Mouse (Mus musculus): ENCODE results near the gene Gm20388.

The Gm20388 gene

GRCm38 (mm10) chr8:120565151-120565711, 654.6 kb downstream of the Gm20388 start:
- peak; percentile 42 for DNase-seq (ENCODE audit: low spot score)

- peak; percentile 68 for DNase-seq (ENCODE audit: low spot score)
Observed at GRCm38 (mm10) chr8:120566681-120567080, 656.0 kb downstream of the Gm20388 start.

- DNase-seq (ENCODE audit: low spot score): no peak
Observed at GRCm38 (mm10) chr8:120567731-120568130, 657.1 kb downstream of the Gm20388 start.

DNA sequence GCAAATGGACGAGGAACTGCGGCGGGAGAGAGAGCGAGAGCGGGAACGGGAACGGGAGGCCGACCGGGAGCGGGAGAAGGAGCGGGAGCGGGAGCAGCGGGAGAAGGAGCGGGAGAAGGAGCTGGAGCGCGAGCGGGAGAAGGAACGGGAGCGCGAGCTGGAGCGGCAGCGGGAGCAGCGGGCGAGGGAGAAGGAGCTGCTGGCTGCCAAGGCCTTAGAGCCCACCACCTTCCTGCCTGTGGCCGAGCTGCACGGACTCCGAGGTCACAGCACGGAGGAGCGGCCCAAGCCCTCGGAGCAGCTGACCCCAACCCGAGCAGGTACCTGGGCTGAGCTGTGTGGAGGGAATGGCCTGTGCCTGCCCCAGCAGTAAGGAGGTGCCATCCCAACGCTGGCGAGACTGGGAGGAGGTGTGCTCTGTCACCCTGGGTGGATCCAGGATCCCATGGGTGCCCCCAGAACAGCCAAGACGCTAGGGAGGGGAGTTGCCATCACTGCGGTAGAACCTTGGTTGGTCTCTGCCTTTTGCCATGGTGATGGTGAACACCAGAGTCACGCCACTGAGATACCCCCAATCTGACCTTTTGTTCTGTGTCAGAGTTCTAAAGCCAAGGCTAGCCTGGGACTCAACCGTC, 657.6 kb downstream of the Gm20388 start:
- no peak for DNase-seq (ENCODE audit: low spot score)

DNA sequence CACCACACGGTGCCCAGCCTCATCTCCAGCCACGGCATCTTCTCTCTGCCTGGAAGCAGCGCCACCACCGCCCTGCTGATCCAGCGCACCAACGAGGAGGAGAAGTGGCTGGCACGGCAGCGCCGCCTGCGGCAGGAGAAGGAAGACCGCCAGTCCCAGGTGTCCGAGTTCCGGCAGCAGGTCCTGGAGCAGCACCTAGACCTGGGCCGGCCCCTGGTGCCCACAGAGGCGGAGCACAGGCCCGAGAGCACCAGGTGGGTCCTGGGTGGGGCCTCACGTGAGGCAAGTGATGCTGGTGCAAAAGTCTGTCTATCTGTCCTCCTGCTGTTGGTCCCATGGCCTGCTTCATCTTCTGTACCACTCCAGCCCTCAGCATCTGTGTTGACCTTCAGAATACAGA, 658.5 kb downstream of the Gm20388 start:
- no peak for DNase-seq (ENCODE audit: low spot score)

DNA sequence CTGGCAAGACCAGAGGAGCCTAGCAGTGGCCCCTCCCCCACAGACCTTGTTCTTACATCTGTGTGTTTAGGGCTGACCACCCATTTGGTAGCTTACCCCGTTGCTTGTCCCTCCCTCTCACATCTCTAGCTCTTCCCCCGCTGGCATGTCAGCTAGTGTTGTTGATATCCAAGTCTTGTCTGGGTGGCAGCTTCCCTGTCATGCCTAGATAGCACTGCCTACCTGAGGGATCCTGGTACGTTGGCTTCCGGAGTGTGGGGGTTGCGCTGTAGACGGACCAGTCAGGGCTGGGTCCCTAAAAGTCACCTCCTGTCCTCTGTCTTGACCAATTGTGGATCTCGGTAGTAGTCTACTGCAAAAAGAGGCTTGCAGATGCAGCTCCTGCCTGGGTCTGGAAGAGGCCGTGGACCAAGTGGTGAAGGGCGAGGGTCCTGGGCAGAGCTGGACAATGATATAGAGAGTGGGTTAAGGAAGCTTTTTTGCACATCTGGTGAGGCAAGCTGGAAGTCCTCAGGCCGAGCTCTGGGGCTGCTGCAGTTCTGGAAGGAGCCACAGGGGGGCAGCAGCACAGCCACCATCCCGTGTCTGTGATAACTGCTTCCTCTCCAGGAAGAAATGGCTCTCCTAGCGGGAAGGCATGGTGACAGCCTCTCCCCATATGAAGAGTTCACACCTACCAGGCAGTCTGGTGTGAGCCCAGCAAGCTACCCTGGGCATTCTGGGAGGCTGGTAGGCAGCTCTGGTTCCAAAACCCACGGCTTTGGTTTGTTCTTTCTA, 659.5 kb downstream of the Gm20388 start:
- DNase-seq (ENCODE audit: low spot score): peak; percentile 93

GRCm38 (mm10) chr8:120571561-120571960, 660.9 kb downstream of the Gm20388 start:
- no peak for DNase-seq (ENCODE audit: low spot score)

DNA sequence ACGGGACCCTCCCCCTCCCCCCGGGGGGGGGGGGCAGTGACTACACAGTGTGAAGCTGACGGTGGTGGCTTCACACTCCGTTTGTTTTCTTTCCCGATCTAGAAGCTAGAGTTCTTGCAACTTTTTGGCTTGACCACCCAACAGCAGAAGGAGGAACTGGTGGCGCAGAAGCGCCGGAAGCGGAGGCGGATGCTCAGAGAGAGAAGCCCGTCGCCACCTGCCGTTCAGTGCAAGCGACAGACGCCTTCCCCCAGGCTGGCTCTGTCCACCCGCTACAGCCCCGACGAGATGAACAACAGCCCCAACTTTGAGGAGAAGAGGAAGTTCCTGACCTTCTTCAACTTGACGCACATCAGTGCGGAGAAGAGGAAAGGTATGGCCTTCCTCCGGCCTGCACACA, 661.9 kb downstream of the Gm20388 start:
- DNase-seq (ENCODE audit: low spot score): no peak

- DNase-seq (ENCODE audit: low spot score): no peak
Observed at GRCm38 (mm10) chr8:120573866-120574265, 663.2 kb downstream of the Gm20388 start.

DNA sequence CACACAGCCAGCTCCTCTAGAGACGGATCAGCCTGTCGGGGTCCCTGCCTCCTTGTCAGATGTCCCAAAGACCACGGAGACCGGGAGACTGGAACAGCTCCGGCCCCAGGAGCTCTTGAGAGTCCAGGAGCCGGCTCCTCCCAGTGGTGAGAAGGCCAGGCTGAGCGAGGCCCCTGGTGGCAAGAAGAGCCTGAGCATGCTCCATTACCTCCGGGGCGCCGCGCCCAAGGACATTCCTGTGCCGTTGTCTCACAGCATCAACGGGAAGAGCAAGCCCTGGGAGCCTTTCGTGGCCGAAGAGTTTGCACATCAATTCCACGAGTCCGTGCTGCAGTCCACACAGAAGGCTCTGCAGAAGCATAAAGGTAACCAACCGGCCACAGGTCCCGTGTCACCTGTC, 664.3 kb downstream of the Gm20388 start:
- DNase-seq (ENCODE audit: low spot score): peak; percentile 70

- DNase-seq (ENCODE audit: low spot score): no peak
Observed at GRCm38 (mm10) chr8:120575801-120576200, 665.2 kb downstream of the Gm20388 start.

DNA sequence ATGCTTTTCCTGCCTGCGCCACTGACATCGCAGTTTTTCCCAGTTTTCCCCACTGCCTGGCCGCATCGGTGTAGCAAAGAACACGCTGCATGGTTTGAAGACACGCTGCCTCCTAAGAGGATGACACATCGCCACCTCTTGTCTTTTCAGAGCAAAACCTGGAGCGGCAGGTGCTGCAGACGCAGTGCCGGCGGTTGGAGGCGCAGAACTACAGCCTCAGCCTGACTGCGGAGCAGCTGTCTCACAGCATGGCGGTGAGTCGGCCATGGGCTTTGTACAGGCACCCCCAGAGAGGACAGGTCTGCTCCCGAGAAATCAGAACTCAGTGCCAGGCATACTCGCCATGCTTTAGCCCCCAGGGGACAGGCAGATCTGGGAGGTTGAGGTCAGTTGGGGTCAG, 667.2 kb downstream of the Gm20388 start:
- DNase-seq (ENCODE audit: low spot score): no peak

- DNase-seq (ENCODE audit: low spot score): no peak
Observed at GRCm38 (mm10) chr8:120580336-120581000, 669.8 kb downstream of the Gm20388 start.

- DNase-seq (ENCODE audit: low spot score): no peak
Observed at GRCm38 (mm10) chr8:120581329-120581728, 670.7 kb downstream of the Gm20388 start.

- no peak for DNase-seq (ENCODE audit: low spot score)
Observed at GRCm38 (mm10) chr8:120581811-120582210, 671.2 kb downstream of the Gm20388 start.

- no peak for DNase-seq (ENCODE audit: low spot score)
Observed at GRCm38 (mm10) chr8:120585521-120585920, 674.9 kb downstream of the Gm20388 start.

- DNase-seq (ENCODE audit: low spot score): peak; percentile 100
Observed at GRCm38 (mm10) chr8:120588908-120589771, 678.5 kb downstream of the Gm20388 start, which contains the start of gene Gins2. Gins2 (minus strand) TSS chr8:120589304.

- peak; percentile 55 for DNase-seq (ENCODE audit: low spot score)
Observed at GRCm38 (mm10) chr8:120589921-120590320, 679.3 kb downstream of the Gm20388 start.

- no peak for DNase-seq (ENCODE audit: low spot score)
Observed at GRCm38 (mm10) chr8:120591587-120592292, 681.1 kb downstream of the Gm20388 start.

- DNase-seq (ENCODE audit: low spot score): no peak
Observed at GRCm38 (mm10) chr8:120594571-120594970, 683.9 kb downstream of the Gm20388 start.

DNA sequence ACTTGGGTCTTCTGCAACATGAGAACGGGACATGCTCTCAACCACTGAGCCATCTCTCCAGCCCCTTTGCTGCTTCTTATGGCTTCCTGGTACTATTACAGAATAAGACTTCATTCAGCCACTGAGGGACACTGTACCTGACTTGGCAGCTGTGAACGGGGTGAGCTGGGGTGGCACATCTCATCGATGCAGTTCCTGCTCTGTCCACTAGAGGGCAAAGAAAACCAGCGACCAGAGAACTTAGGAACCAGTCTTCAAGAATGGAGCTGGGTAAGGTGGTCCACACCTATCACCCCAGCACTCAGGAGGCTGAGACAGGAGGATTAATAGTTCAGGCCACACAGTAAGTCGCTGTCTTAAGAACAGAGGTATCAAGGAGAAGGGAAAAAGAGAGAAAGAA, 685.3 kb downstream of the Gm20388 start:
- peak; percentile 81 for DNase-seq (ENCODE audit: low spot score)

Data from MN1 (cell line).